ENCODE assay signal across 8 mouse cellular contexts in the genomic region with DNA sequence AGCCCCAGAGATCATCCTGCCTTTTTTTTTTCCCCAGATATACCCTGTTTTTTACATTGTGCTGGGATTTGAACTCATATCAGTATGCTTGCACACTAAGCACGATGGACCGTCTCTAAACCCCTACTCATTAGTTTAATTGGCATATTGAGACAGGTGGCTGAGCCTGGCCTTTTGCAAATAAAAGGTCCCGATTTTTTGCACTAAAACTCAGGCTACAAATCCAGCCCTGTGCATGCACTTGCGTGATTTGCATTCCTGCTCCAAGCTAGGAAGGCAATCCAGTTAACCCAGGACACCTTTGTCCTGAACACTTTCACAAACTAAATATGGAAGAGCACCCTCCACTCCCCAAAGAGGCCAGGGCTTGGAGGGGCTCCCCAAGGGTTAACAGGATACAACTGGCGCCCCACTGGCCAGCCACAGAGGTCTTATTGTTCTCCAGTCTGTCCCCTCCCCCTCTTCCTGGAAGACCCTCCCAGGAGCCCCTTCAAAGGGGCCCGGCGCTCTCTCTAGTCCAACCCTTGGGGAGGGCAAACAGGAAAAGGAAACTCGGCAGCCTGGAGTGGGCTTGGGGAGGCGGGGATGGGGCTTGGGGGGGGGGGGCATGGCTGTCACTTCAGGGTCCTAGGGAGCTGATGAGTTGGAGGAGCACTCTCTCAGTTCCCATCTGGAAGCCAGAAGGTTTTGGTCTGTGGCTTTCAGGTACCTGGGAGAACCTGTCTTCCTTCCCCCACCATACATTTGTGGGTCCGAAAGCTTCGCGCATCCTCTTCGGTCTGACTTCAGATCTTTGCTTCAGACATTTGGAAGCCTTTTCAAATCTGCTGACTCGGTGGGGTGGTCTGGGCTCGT. TPM values are rescaled to one million over a fixed set of nuclear protein-coding genes. Genes with fewer than 3 reads are reported as not detected.
A peak's percentile ranks its signal among the peaks of the same experiment; 100 is the strongest.
DNase-seq lines count a peak whose midpoint lies in the region; ATAC-seq lines count a peak whose summit lies in the region.

No protein-coding gene starts in this region.

- no peaks in the 10 kb centered on the region for H3K36me3 ChIP-seq in erythroblast, embryonic 14.5 days (ENCODE audit: control insufficient read depth)
- no peaks in the 10 kb centered on the region for H3K36me3 ChIP-seq in embryonic facial prominence, embryonic 12.5 days
- no peaks in the 10 kb centered on the region for H3K36me3 ChIP-seq in hindbrain, embryonic 14.5 days (replicated peaks; ENCODE audit: control insufficient read depth, insufficient read depth)
- H3K36me3 ChIP-seq in lung, embryonic 16.5 days (ENCODE audit: control insufficient read depth, insufficient read depth, low read length) = no peaks in the 10 kb centered on the region

- no peak for ATAC-seq in erythroblast, adult 5-6 weeks (replicated peaks; ENCODE audit: low FRiP score, poor library complexity, severe bottlenecking)
- ATAC-seq in embryonic facial prominence, embryonic 12.5 days (ENCODE audit: insufficient number of reproducible peaks, insufficient read depth, low FRiP score, low TSS enrichment) = peak; percentile 68; the same call in 1 of the 2 replicates
- ATAC-seq in hindbrain, embryonic 14.5 days (ENCODE audit: low FRiP score) = peak; percentile 71
- peak; percentile 73 for ATAC-seq in lung, embryonic 16.5 days (ENCODE audit: low read depth)

- H3K9ac ChIP-seq in embryonic facial prominence, embryonic 12.5 days = peak overlapping the region; percentile 58
- peak overlapping the region; percentile 52 for H3K9ac ChIP-seq in hindbrain, embryonic 14.5 days
- H3K9ac ChIP-seq in lung, embryonic 16.5 days (ENCODE audit: low read length) = peak overlapping the region; percentile 79

- peaks cover 22% of the 10 kb centered on the region for H3K27me3 ChIP-seq in erythroblast, embryonic 14.5 days (ENCODE audit: control insufficient read depth)
- H3K27me3 ChIP-seq in embryonic facial prominence, embryonic 12.5 days = no peaks in the 10 kb centered on the region
- H3K27me3 ChIP-seq in hindbrain, embryonic 14.5 days (ENCODE audit: control insufficient read depth, insufficient read depth, low read length) = no peaks in the 10 kb centered on the region
- no peaks in the 10 kb centered on the region for H3K27me3 ChIP-seq in lung, embryonic 16.5 days (ENCODE audit: control insufficient read depth, insufficient read depth, low read depth, low read length)

- WGBS in embryonic facial prominence, embryonic 12.5 days = under 1% methylated on average over 14 of the region's 15 CpGs
- under 1% methylated on average over 15 of the region's 15 CpGs for WGBS in hindbrain, embryonic 14.5 days
- WGBS in lung, embryonic 16.5 days = 2% methylated on average over 14 of the region's 15 CpGs

- H3K4me3 ChIP-seq in erythroblast, embryonic 14.5 days (replicated peaks) = peak overlapping the region; percentile 59
- H3K4me3 ChIP-seq in embryonic facial prominence, embryonic 12.5 days = peak overlapping the region; percentile 35
- H3K4me3 ChIP-seq in hindbrain, embryonic 14.5 days (replicated peaks; ENCODE audit: low read length) = peak overlapping the region; percentile 26
- H3K4me3 ChIP-seq in lung, embryonic 16.5 days (ENCODE audit: low read length) = peak overlapping the region; percentile 56

- DNase-seq in hindbrain, embryonic 14.5 days (ENCODE audit: low spot score) = no peak
- DNase-seq in yolk sac, embryonic 10.5 days (ENCODE audit: low spot score) = peak; percentile 79
- no peak for DNase-seq in layer of hippocampus, adult 8-10 months (ENCODE audit: low spot score in 2 of 2)
- no peak for DNase-seq in cerebellum, adult 9-11 months

- peak overlapping the region; percentile 98 for H3K27ac ChIP-seq in embryonic facial prominence, embryonic 12.5 days
- H3K27ac ChIP-seq in hindbrain, embryonic 14.5 days = peak overlapping the region; percentile 79
- peak overlapping the region; percentile 98 for H3K27ac ChIP-seq in lung, embryonic 16.5 days (ENCODE audit: low read length)

- H3K4me2 ChIP-seq in embryonic facial prominence, embryonic 12.5 days (replicated peaks) = peak overlapping the region; percentile 63
- H3K4me2 ChIP-seq in hindbrain, embryonic 14.5 days (replicated peaks) = peak overlapping the region; percentile 46
- peak overlapping the region; percentile 69 for H3K4me2 ChIP-seq in lung, embryonic 16.5 days (ENCODE audit: low read depth, low read length)

- H3K4me1 ChIP-seq in erythroblast, embryonic 14.5 days (ENCODE audit: control insufficient read depth) = peaks cover 49% of the 10 kb centered on the region
- peaks cover 50% of the 10 kb centered on the region for H3K4me1 ChIP-seq in embryonic facial prominence, embryonic 12.5 days
- peaks cover 25% of the 10 kb centered on the region for H3K4me1 ChIP-seq in hindbrain, embryonic 14.5 days (replicated peaks; ENCODE audit: control insufficient read depth, insufficient read depth, low read length)
- H3K4me1 ChIP-seq in lung, embryonic 16.5 days (replicated peaks; ENCODE audit: control insufficient read depth, insufficient read depth, low read length) = peaks cover 39% of the 10 kb centered on the region

- no peaks in the 10 kb centered on the region for H3K9me3 ChIP-seq in erythroblast, embryonic 14.5 days (ENCODE audit: control insufficient read depth, low read length)
- H3K9me3 ChIP-seq in embryonic facial prominence, embryonic 12.5 days = no peaks in the 10 kb centered on the region
- H3K9me3 ChIP-seq in hindbrain, embryonic 14.5 days (ENCODE audit: control insufficient read depth, low read length) = no peaks in the 10 kb centered on the region
- no peaks in the 10 kb centered on the region for H3K9me3 ChIP-seq in lung, embryonic 16.5 days (ENCODE audit: control insufficient read depth, low read length)

RNA-seq across cellular contexts. Expression of gene Ier2, which starts 7.1 kb away (rescaled TPM):
- 17.2 and 18.5 TPM in 2 replicates for polyA plus RNA-seq in erythroblast, embryonic 14.5 days (2012)
- total RNA-seq in erythroblast, adult 5-6 weeks (2015; ENCODE audit: low replicate concordance) = 17.8 and 22.9 TPM in 2 replicates
- 9.2 and 14.8 TPM in 2 replicates for total RNA-seq in erythroblast, adult 5-6 weeks (2017; ENCODE audit: low replicate concordance)
- polyA plus RNA-seq in embryonic facial prominence, embryonic 12.5 days (2016; fragmentation: Nextera tagmentation; extraction: Ambion mirVana) = 94.5 and 97.0 TPM in 2 replicates
- 17.4 and 20.1 TPM in 2 replicates for polyA plus RNA-seq in hindbrain, embryonic 14.5 days (2014; fragmentation: Nextera tagmentation; extraction: Ambion mirVana)
- 83.2 and 87.4 TPM in 2 replicates for polyA plus RNA-seq in lung, embryonic 16.5 days (2015; fragmentation: Nextera tagmentation; extraction: Ambion mirVana)
- total RNA-seq in layer of hippocampus, adult 8-10 months (2022) = 10 to 100 TPM in 1 of 4 experiments, 1 to 10 TPM in 3; 7.0 to 10.2 (median 9.3) TPM

RNA-seq across cellular contexts. Expression of gene Trmt1, which starts 30.5 kb away (rescaled TPM):
- 8.9 and 9.0 TPM in 2 replicates for polyA plus RNA-seq in erythroblast, embryonic 14.5 days (2012)
- total RNA-seq in erythroblast, adult 5-6 weeks (2015; ENCODE audit: low replicate concordance) = 9.8 and 16.9 TPM in 2 replicates
- total RNA-seq in erythroblast, adult 5-6 weeks (2017; ENCODE audit: low replicate concordance) = 18.3 and 21.5 TPM in 2 replicates
- 71.2 and 73.6 TPM in 2 replicates for polyA plus RNA-seq in embryonic facial prominence, embryonic 12.5 days (2016; fragmentation: Nextera tagmentation; extraction: Ambion mirVana)
- polyA plus RNA-seq in hindbrain, embryonic 14.5 days (2014; fragmentation: Nextera tagmentation; extraction: Ambion mirVana) = 55.2 and 62.1 TPM in 2 replicates
- 54.7 and 58.8 TPM in 2 replicates for polyA plus RNA-seq in lung, embryonic 16.5 days (2015; fragmentation: Nextera tagmentation; extraction: Ambion mirVana)
- total RNA-seq in layer of hippocampus, adult 8-10 months (2022) = 100 to 1,000 TPM in 2 of 4 experiments, 10 to 100 TPM in 2; 91.6 to 133 (median 103) TPM

RNA-seq across cellular contexts. Expression of gene Nacc1, which starts 32.1 kb away (rescaled TPM):
- polyA plus RNA-seq in erythroblast, embryonic 14.5 days (2012) = 7.0 and 8.5 TPM in 2 replicates
- total RNA-seq in erythroblast, adult 5-6 weeks (2015; ENCODE audit: low replicate concordance) = 12.7 and 19.9 TPM in 2 replicates
- total RNA-seq in erythroblast, adult 5-6 weeks (2017; ENCODE audit: low replicate concordance) = 8.2 and 13.1 TPM in 2 replicates
- polyA plus RNA-seq in embryonic facial prominence, embryonic 12.5 days (2016; fragmentation: Nextera tagmentation; extraction: Ambion mirVana) = 19.4 and 20.8 TPM in 2 replicates
- 17.8 and 18.1 TPM in 2 replicates for polyA plus RNA-seq in hindbrain, embryonic 14.5 days (2014; fragmentation: Nextera tagmentation; extraction: Ambion mirVana)
- 16.9 and 19.5 TPM in 2 replicates for polyA plus RNA-seq in lung, embryonic 16.5 days (2015; fragmentation: Nextera tagmentation; extraction: Ambion mirVana)
- total RNA-seq in layer of hippocampus, adult 8-10 months (2022) = 10 to 100 TPM; 86.2 to 91.2 (median 87.6) TPM

RNA-seq across cellular contexts. Expression of gene Lyl1, which starts 45.7 kb away (rescaled TPM):
- polyA plus RNA-seq in erythroblast, embryonic 14.5 days (2012) = 61.4 and 62.8 TPM in 2 replicates
- 37.4 and 40.3 TPM in 2 replicates for total RNA-seq in erythroblast, adult 5-6 weeks (2015; ENCODE audit: low replicate concordance)
- total RNA-seq in erythroblast, adult 5-6 weeks (2017; ENCODE audit: low replicate concordance) = 43.1 and 44.2 TPM in 2 replicates
- polyA plus RNA-seq in embryonic facial prominence, embryonic 12.5 days (2016; fragmentation: Nextera tagmentation; extraction: Ambion mirVana) = 4.9 and 5.0 TPM in 2 replicates
- polyA plus RNA-seq in hindbrain, embryonic 14.5 days (2014; fragmentation: Nextera tagmentation; extraction: Ambion mirVana) = 3.8 and 5.1 TPM in 2 replicates
- polyA plus RNA-seq in lung, embryonic 16.5 days (2015; fragmentation: Nextera tagmentation; extraction: Ambion mirVana) = 11.4 and 12.5 TPM in 2 replicates
- 1 to 10 TPM; 2.6 to 7.2 (median 4.8) TPM for total RNA-seq in layer of hippocampus, adult 8-10 months (2022)
